Mouse (Mus musculus): Measurements from ENCODE around the gene Dvl1.

Gene Dvl1

DNA sequence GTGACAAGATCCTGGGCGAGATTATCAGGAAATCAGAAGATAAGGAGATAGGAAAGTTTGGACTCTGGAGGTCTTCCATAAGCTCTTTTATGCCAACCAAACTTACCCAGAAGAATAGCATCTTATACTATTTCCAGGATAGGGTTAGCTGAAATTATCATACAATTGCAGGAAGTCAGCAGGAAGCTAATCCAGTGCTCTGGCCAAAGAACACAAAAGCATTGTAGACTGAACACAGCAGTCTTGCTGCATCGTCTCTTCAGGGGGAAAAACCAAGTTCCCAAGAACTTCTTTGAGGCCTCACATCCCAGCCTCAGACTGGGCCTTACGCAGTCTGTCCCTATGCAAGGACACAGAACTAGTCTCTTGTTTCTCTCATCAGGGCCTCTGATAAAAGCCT, 36.4 kb downstream of the Dvl1 start:
- in situ Hi-C loops (cut with MboI, MseI) = no loop called here

DNA sequence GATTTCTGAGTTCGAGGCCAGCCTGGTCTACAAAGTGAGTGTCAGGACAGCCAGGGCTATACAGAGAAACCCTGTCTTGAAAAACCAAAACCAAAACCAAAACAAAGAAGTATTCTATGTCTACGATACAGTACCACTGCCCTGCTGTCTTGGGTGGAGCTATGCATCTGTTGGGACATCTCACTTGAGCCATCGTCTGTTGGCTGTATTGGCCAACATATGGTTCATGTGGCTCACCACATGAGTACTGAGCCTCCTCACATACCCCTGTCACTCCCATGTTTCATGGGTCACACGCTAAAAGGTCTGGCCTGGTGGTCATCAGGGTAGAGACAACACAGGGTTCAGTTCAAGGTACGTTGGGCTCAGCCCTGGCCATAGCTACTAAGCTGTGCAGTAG, 39.1 kb downstream of the Dvl1 start:
- in situ Hi-C loops (cut with MboI, MseI) = no loop called here

DNA sequence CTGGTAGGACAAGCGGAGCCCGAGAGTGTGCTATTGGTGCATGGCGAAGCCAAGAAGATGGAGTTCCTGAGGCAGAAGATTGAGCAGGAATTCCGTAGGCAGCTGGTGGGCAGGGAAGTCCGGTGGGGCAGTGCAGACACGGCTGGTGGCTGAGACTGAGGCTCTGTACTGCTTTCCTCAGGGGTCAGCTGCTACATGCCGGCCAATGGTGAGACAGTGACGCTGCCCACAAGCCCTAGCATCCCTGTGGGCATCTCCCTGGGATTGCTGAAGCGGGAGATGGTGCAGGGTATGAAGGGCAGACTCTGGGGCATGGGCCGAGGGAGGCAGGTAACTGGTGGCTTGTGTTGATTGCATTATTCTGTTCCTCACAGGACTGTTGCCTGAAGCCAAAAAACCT, 40.5 kb downstream of the Dvl1 start:
- in situ Hi-C loops (cut with MboI, MseI) = no loop called here

DNA sequence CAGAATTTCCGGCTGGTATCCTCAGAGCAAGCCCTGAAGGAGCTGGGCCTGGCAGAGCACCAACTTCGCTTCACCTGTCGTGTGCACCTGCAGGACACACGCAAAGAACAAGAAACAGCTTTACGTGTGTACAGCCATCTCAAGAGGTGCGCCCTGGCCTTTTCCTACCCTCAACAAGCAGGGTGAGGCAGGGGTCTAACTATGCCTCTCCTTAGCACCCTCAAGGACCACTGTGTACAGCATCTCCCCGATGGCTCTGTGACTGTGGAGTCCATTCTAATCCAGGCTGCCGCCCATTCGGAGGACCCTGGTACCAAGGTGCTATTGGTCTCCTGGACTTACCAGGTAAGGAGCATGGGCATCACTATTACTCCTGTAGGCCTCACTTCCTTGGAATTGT, 41.0 kb downstream of the Dvl1 start:
- in situ Hi-C loops (cut with MboI, MseI) = no loop called here

DNA sequence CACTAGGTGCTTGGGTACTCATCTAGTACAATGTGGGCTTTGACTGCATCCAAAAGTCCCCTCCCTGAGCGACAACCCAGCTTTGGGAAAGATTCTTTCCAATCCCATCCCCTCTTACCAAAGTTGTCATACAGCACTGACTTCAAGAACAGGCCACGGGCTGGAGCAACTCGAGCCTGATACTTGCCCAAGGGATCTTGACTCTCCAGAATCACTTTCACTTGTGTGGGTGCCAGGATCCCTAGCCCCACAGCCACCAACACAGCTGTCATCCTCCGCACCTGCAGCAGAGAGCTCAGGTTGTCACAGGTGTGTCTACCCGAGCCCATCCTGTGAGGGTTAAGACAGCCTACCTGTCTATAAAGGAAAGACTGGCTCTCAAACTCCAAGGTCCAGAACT, 42.1 kb downstream of the Dvl1 start:
- in situ Hi-C loops (cut with MboI, MseI) = no loop called here

DNA sequence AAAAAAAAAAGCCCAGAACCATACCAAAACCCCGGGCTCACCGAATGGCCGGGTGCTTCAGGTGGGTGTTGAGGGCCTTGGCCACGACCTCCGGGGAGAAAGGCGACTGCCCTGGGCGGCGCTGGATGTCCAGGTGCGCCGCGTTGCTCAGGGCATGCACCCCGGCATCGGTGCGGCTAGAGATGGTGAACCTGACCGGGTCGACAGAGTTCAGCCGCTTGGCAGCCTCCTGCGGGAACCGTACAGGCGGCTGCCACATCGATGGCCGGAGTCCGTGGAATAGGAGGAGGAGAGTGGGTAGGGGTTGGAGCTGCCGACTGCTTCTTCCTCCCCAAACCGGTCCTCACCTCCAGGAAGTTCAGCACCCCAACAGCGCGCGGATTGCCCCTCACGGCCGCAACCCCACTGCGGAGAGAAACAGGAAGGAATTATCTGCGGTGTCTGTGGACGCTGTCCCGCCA, 43.8 kb downstream of the Dvl1 start:
- in situ Hi-C loops (cut with MboI, MseI) = loop anchor here (5.0 kb wide), 1 partner anchor 51 kb away; the partner anchor contains the start of gene Ube2j2

DNA sequence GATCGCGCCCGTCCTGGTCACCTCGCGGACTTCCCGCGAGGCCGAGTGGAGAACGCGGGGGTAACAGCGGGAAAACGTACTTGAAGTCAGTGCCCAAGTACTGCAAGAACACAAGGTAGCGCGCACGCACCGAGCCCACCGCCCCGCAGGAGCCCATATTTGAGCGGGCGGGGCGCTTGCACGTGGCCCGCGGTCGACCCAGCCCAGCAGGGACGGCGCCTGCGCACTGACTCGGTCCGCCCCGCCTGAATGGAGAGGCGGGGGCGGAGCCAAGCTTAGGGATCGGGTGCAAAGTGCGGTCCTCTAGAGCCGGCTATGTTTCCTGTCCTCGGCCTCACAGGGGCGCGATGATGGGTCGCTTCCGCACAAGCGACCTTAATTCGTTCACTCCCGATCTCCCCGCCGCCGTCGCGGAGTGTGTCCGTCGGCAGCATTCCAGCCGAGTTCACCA, 44.4 kb downstream of the Dvl1 start, which contains the start of the genes Pusl1 and Acap3:
Gene Pusl1 (minus strand): TSS at position 231 of the 451 bp plus-strand sequence.
Gene Acap3 (plus strand): TSS at position 272 of the 451 bp plus-strand sequence.
- in situ Hi-C loops (cut with MboI, MseI) = loop anchor here (5.0 kb wide), 1 partner anchor 51 kb away; the partner anchor contains the start of gene Ube2j2

DNA sequence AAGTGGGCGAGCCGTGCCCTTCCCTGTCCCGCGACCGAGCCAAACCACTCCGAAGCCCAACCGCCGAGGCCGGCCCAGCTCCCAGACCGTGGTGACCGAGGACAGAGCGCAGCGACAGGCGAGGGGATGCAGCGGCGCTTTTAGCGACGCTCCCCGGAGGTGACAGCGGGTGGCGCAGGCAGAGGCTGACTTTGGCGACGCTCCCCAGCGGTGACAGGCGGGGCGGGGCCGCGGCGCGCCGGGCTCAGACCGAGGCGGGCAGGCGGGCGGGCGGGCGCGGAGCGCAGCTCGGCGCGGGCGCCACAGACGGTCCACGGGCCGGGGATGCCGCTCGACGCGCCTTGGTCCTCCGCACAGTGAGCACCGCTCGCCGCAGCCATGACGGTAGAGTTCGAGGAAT, 44.8 kb downstream of the Dvl1 start:
- in situ Hi-C loops (cut with MboI, MseI) = loop anchor here (5.0 kb wide), 1 partner anchor 50 kb away; the partner anchor contains the start of gene Ube2j2

DNA sequence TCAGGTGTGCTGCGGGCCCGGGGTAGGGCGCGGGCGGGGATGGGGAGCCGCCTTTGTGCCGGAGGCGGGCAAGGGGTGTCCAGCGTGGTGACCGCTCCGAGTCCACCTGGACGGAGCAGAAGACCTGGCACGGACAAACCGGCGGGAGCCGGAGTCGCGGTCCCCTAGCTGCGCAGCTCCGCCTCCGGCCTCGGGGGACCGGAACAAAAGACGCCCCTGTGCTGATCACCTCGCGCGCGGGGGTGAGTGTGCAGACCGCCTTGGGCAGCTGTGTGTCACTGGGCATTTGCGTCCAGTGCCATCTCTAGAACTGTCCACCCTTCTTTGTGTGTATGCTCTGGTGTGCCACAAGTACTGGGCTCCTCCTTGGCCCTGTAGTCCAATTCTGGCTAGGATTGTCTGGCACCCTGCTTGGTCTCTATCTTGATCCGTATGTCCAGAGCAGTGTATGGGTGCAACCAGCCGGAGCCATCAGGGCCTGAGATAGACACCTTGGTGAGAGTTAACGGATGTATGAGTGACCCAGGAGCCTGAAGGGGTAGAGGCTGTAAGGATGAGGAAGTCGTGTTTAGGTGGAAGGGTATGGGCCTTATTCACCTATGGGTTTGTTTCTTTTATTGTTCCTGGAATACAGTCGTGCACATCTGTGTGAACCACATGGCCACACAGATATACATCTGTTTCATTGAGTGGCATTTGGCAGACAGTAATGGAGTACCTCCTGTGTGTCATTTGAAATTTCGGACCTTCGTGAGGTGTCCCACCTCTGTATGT, 45.4 kb downstream of the Dvl1 start:
- in situ Hi-C loops (cut with MboI, MseI) = loop anchor here (5.0 kb wide), 1 partner anchor 50 kb away; the partner anchor contains the start of gene Ube2j2

DNA sequence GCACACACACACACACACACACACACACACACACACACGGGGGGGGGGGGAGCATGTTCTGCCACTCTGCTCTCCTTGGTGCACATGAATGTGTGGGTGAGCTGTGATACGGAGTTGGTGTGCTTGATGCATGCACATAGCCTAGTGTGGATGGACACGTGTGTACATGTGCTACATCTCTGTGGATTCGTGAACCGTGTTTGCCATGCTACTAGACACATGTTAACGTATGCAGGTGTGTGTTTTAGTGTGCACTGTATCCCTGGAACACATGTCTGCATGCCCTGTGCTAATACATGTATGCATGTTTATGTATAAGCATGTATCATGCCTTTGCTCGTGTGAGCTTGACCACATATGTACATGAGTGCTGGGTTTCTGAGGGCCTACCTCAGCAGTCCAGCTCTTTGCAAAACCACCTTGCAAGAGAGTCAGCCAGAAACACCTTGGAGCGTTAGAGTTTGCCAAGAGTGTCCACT, 46.0 kb downstream of the Dvl1 start:
- in situ Hi-C loops (cut with MboI, MseI) = loop anchor here (5.0 kb wide), 1 partner anchor 49 kb away; the partner anchor contains the start of gene Ube2j2

DNA sequence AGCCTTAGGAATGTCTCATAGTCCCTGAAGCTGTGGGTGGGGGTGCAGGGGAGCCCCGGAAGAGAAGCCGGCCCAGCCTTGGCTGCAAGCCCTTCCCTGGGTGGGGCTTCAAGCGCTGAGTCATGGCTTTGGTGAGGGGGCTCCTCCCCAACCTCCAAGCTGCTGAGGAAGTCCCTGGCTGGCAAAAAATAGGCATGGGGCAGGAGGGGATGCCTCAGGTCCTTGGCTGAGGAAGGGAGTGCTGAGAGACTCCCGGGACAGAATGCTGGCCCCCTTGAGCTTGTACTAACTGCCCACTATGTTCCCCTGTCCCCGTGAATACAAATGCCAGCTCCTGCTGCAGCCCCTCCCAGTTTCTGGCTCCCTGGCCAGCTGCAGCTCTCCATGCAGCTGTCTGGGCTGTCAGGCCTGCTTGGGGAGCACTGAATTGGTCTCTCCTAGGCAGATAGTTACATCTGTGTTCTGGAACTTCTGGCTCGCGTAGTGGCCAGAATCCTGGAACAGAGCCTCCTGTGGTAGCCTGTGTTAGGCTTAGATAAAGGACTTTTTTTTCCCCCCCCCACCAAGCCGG, 47.2 kb downstream of the Dvl1 start:
- in situ Hi-C loops (cut with MboI, MseI) = loop anchor here (5.0 kb wide), 1 partner anchor 48 kb away; the partner anchor contains the start of gene Ube2j2

DNA sequence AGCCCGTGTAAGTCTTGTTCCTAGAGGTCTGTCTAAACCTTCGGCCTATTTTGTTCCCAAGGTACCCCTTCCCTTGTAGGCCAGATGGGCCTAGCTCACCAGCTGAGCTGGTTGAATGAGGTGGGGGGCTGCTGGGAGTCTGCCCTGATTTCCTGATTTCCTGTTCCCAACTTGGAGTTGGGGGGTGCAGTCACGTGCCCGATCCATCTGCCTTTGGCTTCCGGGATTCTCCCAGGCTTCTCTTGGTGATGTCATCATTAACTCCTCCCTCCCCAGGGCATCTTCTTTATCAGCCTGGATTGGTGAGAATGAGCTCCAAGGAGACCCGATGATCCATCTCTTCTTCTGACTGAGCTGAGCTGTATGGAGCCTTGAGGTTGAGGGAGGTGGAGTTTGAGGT, 48.0 kb downstream of the Dvl1 start:
- in situ Hi-C loops (cut with MboI, MseI) = no loop called here

DNA sequence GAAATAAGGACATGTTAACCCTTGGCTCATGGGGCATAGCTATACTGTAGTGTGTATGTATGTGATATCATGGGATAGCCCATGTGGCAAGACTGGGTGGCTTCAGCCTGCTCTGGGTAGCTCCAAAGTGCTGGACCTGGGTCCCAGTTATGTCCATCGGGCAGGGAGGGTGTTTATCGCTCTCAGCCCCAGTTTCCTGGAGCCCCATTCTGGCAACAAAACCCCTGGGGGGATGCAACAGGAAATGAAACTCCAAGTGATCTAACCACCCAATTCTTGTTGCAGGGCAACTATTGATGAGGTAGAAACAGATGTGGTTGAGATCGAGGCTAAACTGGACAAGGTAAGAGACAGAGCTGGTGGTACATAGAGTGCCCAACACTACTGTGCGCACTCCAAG, 48.6 kb downstream of the Dvl1 start:
- in situ Hi-C loops (cut with MboI, MseI) = no loop called here

DNA sequence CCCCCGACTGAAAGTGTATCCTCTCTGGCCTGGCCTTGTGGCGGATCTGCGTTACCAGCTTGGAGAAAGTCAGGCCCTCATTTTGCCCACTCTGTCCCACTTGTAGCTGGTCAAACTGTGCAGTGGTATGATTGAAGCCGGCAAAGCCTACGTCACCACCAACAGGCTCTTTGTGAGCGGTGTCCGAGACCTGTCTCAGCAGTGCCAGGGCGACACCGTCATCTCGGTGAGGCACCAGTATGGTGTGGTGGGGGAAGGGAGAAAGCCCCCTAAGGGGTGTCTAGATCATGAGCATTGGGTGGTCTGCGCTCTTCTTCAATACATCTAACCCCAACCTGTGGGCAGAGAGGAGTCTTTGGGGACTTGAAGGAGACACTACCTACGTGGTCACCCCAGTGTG, 49.3 kb downstream of the Dvl1 start:
- in situ Hi-C loops (cut with MboI, MseI) = no loop called here

DNA sequence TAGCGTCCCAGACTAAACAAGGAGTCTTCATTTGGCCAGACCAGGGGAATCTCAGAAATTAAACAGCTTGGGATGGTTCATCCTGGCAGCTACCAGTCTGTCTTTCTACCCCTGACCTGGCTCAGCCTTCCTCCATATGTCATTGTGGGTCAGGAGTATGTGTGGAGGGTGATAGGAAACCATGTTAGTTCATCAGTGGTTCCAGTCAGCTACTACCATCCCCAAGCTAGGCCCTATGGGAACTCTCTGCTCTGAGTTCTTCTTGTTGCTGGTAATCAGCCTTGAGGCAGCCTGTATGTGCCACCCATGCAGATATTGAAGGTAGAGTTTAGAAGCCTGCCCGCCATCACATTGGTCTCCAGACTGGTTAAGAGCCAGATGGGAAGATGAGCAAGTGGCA, 51.1 kb downstream of the Dvl1 start:
- in situ Hi-C loops (cut with MboI, MseI) = no loop called here

DNA sequence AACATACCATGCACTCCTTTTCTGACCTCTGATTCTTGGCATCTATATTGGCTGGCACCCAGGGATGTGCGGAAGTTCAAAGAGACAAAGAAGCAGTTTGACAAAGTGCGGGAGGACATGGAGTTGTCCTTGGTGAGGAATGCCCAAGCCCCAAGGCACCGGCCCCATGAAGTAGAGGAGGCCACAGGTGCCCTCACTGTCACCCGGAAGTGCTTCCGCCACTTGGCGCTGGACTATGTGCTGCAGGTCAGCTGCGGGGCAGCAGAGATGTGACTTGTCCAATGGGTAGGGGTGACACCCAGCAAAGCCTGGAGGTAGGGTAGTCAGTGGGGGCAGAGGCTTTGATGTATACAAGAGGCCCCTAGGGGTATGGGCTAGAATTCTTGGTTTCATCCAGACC, 52.2 kb downstream of the Dvl1 start:
- in situ Hi-C loops (cut with MboI, MseI) = no loop called here

DNA sequence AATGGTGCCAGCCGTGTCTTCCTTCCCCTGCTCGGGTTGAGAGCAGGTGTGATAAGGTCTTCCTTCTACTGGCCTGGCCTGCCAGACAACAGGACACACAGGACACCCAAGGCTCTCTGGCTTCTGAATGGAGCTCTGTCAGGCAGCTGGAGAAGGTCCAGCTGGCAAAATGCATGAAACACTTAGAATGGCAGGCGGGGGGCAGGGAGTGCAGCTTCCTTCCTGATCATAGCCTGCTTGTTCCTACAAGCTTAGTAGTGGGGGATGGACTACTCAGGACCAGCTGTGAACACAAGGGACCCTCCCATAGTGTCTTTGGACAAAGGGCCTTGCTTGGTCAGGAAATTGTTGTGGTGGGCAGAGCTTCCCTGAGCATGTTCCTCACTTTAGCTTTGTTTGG, 54.0 kb downstream of the Dvl1 start:
- in situ Hi-C loops (cut with MboI, MseI) = no loop called here

DNA sequence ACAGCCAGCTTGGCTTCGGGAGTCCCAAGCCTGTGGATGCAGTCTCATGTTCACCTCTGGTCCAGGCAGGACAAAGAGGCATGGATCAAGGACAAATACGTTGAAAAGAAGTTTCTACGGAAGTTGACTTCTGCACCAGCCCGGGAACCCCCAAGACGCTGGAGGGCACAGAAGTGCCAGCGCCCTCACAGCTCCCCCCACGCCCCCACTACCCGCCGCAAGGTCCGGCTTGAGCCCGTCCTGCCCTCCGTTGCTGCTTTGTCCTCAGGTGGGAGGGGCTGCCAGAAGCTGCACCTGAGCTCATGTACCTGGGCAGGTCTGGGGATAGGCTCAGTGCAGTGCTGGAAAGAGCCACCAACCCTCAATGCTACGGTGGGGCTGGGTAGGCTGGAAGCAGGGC, 56.0 kb downstream of the Dvl1 start:
- in situ Hi-C loops (cut with MboI, MseI) = no loop called here

DNA sequence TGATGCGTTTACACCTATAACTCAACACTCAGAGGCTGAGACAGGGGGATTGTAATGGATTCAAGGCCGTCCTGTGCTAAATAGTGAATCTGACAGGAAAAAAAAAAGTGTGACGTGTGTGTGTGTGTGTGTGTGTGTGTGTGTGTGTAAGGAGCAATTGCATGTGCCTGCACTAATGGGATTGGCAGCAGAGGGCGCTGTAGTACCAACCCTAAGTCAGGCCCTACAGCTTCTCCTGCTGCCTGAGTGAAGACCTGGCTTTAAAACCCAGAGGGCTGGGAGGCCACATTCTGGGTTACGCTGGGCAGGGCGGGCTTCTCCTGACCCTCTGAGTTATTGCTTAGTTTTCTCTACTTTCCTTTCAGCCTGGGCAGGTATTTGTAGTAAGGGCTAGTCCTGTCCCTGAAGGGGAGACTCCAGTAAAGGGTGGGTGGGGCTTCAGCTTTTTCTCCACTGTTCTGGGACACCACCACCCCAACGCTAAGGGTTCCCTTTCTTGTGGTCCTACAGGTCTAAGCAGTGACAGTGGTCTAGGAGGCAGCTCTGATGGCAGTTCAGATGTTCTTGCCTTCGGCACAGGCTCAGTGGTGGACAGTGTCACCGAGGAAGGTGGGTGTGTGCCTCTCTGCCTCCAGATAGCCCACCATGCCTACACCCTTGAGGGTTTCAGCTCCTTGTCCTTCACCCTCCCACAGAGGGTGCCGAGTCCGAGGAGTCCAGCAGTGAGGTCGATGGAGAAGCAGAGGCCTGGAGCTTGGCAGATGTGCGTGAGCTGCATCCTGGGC, 57.3 kb downstream of the Dvl1 start:
- in situ Hi-C loops (cut with MboI, MseI) = no loop called here

DNA sequence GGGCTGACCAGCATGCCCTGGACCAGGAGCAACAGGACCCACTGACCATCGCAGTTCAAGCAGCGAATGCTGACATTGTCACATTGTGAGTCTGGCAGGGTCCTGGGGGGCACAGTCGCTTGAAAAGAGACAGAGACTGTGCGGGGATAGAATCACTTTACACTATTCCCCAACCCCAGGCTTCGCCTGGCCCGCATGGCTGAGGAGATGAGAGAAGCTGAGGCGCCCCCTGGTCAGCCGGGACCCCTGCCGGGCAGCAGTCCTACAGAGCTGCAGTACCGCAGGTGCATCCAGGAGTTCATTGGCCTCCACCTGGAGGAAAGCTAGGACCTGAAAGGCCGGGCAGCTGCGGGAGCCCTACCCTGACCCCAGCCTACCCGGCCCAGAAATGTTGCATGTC, 58.4 kb downstream of the Dvl1 start:
- in situ Hi-C loops (cut with MboI, MseI) = no loop called here

DNA sequence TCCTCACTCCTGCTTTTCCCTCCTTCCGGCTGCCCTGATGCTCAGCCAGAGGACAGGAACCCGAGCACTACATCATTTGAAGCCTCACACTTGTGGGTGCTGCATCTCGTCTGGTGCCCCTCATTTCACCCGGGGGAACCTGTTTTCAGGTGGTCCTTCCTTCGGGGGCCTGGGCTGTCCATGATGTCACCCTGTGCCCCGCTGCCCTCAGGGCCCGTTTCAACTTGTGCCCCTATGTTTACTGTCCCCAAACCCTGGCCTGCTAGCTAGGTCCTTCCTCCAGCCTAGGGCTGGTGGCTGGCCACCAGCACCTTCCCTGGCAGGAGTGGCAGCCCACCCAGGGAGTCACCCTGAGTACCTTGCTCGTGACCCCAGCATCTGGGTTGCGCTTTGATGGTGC, 58.9 kb downstream of the Dvl1 start:
- in situ Hi-C loops (cut with MboI, MseI) = no loop called here

DNA sequence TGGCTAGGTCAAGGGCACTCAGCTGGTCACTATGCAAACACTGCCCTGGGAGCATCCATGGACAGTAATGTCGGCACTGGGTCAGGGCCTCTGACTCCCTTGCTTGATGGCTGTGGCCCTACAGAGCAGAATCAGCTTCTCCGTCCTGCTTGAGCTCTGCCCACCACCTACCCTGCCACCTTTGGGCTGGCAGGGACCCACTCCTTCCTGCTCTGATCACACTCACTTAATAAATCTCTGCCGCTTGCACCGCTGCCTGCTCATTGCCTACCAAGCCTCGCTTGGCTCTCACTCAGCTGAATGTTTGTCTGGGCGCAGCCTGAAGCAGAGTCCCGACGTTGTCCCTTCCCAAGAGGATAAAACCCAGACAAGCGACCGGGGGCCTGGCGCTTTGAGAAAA, 59.8 kb downstream of the Dvl1 start:
- in situ Hi-C loops (cut with MboI, MseI) = no loop called here
